Mouse (Mus musculus): ENCODE measurements around the gene Cit.

GRCm38 (mm10) chr5:116003825-116004224, 158.7 kb downstream of the Cit start:
- no peak for TF ChIP-seq POLR2A (IDR thresholded peaks at IDR 0.05; ENCODE audit: insufficient read depth, low read depth, low read length)
- TF ChIP-seq CTCF (IDR thresholded peaks at IDR 0.05) = no peak
- no peak for TF ChIP-seq EP300 (IDR thresholded peaks at IDR 0.05; ENCODE audit: insufficient read depth, low read depth, low read length)

All from heart, adult 2 months (tissue).